Mouse (Mus musculus) erythroblast, embryonic 14.5 days (primary cell): ENCODE results near the gene Clp1. TPM values are rescaled to one million over a fixed set of nuclear protein-coding genes. Genes with fewer than 3 reads are reported as not detected.

Experiments
- H3K27me3 ChIP-seq: 2 replicates; pipeline ENCODE4 v1.6.1; 2012; ENCODE audit warnings: inconsistent platforms; ENCODE audit not compliant: control insufficient read depth
- H3K36me3 ChIP-seq: 2 replicates; pipeline ENCODE4 v1.6.1; 2012; ENCODE audit warnings: mild to moderate bottlenecking, inconsistent platforms; ENCODE audit not compliant: control insufficient read depth
- H3K4me1 ChIP-seq: 2 replicates; pipeline ENCODE4 v1.6.1; 2012; ENCODE audit warnings: inconsistent platforms; ENCODE audit not compliant: control insufficient read depth
- H3K4me3 ChIP-seq: replicated peaks from 2 replicates; pipeline ENCODE3; 2012; ENCODE audit warnings: moderate library complexity, mild to moderate bottlenecking, inconsistent platforms
- H3K9me3 ChIP-seq: 2 replicates; pipeline ENCODE4 v1.6.1; 2012; ENCODE audit warnings: low read length, inconsistent platforms, mixed read lengths; ENCODE audit not compliant: control insufficient read depth
- GATA1 ChIP-seq: IDR thresholded peaks from 2 replicates; pipeline ENCODE4 v1.6.1; 2012; ENCODE audit warnings: low read length, inconsistent platforms, mixed read lengths
- TAL1 ChIP-seq: IDR thresholded peaks from 3 replicates; pipeline ENCODE4 v1.6.1; 2012; ENCODE audit warnings: low read length, inconsistent platforms, mixed read lengths
- polyA plus RNA-seq: library from polyadenylated mRNA; stranded (reverse); fragments of >175 nt; gene quantifications from 2 replicates; pipeline ENCODE4 v1.2.3, GENCODE M21; 2012

The Clp1 gene
- polyA plus RNA-seq, 1 experiment = 0.22 TPM

DNA sequence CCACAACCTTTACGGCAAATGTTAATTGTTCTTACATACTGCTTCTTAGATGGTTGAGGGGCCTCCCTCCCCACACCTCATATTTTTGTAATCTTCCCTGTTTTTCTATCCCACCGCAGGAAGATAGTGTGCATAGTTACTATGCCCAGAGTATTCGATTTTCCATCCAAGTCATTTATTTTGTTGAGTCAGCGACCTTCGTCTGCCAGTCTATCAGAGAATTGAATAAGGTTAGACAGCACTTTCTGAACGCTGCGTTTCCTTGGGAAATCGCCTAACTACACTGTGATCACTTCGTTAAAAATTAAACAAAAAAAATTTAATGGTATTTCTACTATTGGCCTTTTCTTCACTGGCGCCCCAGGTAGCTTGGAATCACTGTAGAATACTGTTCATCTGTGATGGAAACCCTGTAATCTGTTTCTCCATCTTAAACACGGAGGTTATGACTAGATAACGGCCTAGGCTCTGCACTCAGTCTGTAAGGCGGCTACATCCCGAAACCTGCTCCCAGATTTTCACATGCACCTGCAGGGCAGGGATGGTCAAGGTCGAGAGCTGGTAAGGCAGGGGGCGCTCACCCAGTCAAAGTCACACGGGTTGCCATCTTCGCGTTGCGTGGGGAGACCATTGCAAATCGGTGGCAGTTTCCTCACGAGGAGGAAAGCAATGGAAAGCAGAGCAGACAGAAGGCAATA lies 49.7 kb downstream of the Clp1 start:
- Histone ChIP-seq H3K4me3 (peak overlapping the region; percentile 78), H3K36me3 (peaks cover 67% of the 10 kb centered on the region), H3K4me1 (peaks cover 56% of the 10 kb centered on the region), H3K9me3 (no peaks in the 10 kb centered on the region), H3K27me3 (no peaks in the 10 kb centered on the region)
- TF ChIP-seq TAL1 (no peak), GATA1 (peak; percentile 37; the same call in 1 of the 2 replicates)

Other genes starting within 250 kb of the Clp1 start
- 0.23 and 0.29 TPM in 2 replicates for gene Ctnnd1, start 76.6 kb downstream of the Clp1 start, polyA plus RNA-seq
- not detected in 2 replicates for gene Btbd18, start 68.3 kb downstream of the Clp1 start, polyA plus RNA-seq
- gene Selenoh, start 56.6 kb downstream of the Clp1 start, polyA plus RNA-seq = 19.5 and 22.6 TPM in 2 replicates
- gene Gm28635, start 49.3 kb downstream of the Clp1 start, polyA plus RNA-seq = not detected in 2 replicates
- gene Med19, start 48.9 kb downstream of the Clp1 start, polyA plus RNA-seq = 3.0 and 3.1 TPM in 2 replicates
- gene Tmx2, start 48.2 kb downstream of the Clp1 start, polyA plus RNA-seq = 0.56 and 0.83 TPM in 2 replicates
- gene Zdhhc5, start 12.2 kb downstream of the Clp1 start, polyA plus RNA-seq = 5.5 and 5.9 TPM in 2 replicates
- gene Ypel4, start 6.7 kb upstream of the Clp1 start, polyA plus RNA-seq = 145 and 156 TPM in 2 replicates
- 0.10 and 0.76 TPM in 2 replicates for gene Gm19426, start 16.3 kb upstream of the Clp1 start, polyA plus RNA-seq
- gene Serping1, start 48.1 kb upstream of the Clp1 start, polyA plus RNA-seq = not detected in 2 replicates
- gene Ube2l6, start 71.5 kb upstream of the Clp1 start, polyA plus RNA-seq = 9.9 and 22.9 TPM in 2 replicates
- gene Smtnl1, start 95.3 kb upstream of the Clp1 start, polyA plus RNA-seq = 0.08 and 0.09 TPM in 2 replicates
- gene Timm10, start 99.6 kb upstream of the Clp1 start, polyA plus RNA-seq = 0.90 and 0.99 TPM in 2 replicates
- 20.3 and 29.2 TPM in 2 replicates for gene Slc43a1, start 111.5 kb upstream of the Clp1 start, polyA plus RNA-seq
- not detected in 2 replicates for gene Rtn4rl2, start 159.4 kb upstream of the Clp1 start, polyA plus RNA-seq
- gene Slc43a3, start 209.2 kb upstream of the Clp1 start, polyA plus RNA-seq = 7.1 and 8.4 TPM in 2 replicates